Mouse (Mus musculus) lung, postnatal 0 days (tissue): Measurements from ENCODE around the gene Pth1r.

Source experiments
- CTCF ChIP-seq: IDR thresholded peaks from 2 replicates; pipeline ENCODE4 v1.5.1; 2016; ENCODE audit warnings: antibody characterized with exemption, mild to moderate bottlenecking
- EP300 ChIP-seq: IDR thresholded peaks from 2 replicates; pipeline ENCODE4 v1.6.1; 2016; ENCODE audit warnings: antibody characterized with exemption, mild to moderate bottlenecking, control low read depth

DNA sequence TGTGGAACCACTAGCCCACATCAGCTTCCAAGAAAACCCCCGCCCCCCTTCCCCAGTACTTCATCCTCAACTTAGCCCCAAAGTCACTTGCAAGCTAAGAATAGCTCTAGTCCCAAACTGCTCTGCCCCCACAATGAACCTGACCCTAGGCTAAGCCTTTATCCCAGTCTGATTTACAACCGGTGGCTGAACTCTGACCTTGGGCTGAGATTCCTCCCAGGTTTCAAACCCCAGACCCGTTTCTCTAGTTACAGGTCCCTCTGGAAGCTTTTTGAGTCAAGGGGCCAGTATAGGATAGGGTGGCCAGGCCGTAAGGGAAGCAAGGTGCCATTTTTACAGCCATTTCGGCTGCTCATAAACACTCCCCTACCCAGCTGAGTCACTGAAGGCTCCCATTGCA lies 707 bp downstream of the Pth1r start:
- TF ChIP-seq CTCF (no peak), EP300 (no peak)
